Mouse (Mus musculus): ENCODE results near the gene E330017A01Rik.

E330017A01Rik gene

DNA sequence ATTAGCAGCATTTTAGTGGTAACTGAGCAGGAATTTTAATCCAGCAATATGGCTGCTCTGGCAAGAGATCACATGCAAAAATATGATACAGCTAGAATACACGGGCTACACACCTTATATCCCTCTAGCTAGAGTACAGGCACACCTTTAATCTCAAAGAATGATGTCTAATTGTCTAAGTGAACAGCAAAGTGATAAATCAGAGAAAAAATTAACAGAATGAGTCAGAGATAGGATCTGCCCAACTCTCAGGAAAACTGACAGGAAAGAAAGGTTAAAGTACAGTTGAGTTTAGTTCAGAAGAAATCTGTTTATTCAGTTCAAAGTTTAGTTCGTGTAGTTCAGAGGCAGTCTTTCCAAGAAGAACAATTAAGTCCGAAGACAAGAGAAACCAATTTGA, 47.2 kb downstream of the E330017A01Rik start:
- DNase-seq (ENCODE audit: low read depth, low spot score), result no peak

DNA sequence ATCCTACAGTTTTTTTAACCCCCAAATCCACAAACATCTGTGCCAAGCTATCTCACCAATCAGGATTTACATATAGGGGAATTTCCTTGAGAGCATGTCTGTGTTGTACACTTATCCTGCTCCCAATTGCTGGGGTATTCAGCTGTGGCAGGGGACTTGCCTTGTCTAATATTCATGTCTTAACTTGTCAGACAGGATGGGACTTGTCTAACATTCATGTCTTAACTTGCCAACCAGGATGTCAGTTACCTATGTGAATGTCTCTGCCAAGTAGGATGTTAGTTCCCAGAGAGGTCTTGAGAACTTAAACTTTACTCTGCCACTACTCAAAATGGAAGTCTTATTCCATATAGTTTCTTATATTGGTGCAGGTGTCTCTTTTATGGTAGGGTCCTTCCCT, 49.1 kb downstream of the E330017A01Rik start:
- DNase-seq (ENCODE audit: low read depth, low spot score), result no peak

Data from brain, adult 2 months (tissue).